Mouse (Mus musculus) testis, adult 2 months (tissue): ENCODE data around the gene Usp38. TPM values are rescaled to one million over a fixed set of nuclear protein-coding genes. Genes with fewer than 3 reads are reported as not detected.

ENCODE experiments used
- H3K27ac ChIP-seq: fragments of 200-500 bp; 2 replicates; pipeline ENCODE4 v1.5.1; 2012; ENCODE audit warnings: low read depth, low read length; ENCODE audit not compliant: control insufficient read depth, insufficient read depth
- H3K27me3 ChIP-seq: fragments of 200-500 bp; 2 replicates; pipeline ENCODE4 v1.6.1; 2012; ENCODE audit warnings: mild to moderate bottlenecking, low read length, moderate library complexity; ENCODE audit not compliant: control insufficient read depth, insufficient read depth
- H3K36me3 ChIP-seq: fragments of 200-500 bp; 2 replicates; pipeline ENCODE4 v1.6.1; 2012; ENCODE audit warnings: mild to moderate bottlenecking, low read length; ENCODE audit not compliant: control insufficient read depth, insufficient read depth
- H3K4me1 ChIP-seq: fragments of 200-500 bp; 2 replicates; pipeline ENCODE4 v1.6.1; 2012; ENCODE audit warnings: low read length; ENCODE audit not compliant: control insufficient read depth, insufficient read depth
- H3K4me3 ChIP-seq: fragments of 200-500 bp; 2 replicates; pipeline ENCODE4 v1.5.1; 2012; ENCODE audit warnings: low read depth, mild to moderate bottlenecking, low read length, moderate library complexity, mixed read lengths; ENCODE audit not compliant: control insufficient read depth
- CTCF ChIP-seq: fragments of 200-500 bp; IDR thresholded peaks from 2 replicates; pipeline ENCODE4 v1.5.1; 2012; ENCODE audit warnings: low read depth, mild to moderate bottlenecking, inconsistent platforms, low read length, moderate library complexity; ENCODE audit not compliant: control insufficient read depth, insufficient read depth, insufficient replicate concordance
- POLR2A ChIP-seq: fragments of 200-500 bp; IDR thresholded peaks from 2 replicates; pipeline ENCODE4 v1.6.1; 2012; ENCODE audit warnings: low read depth, mild to moderate bottlenecking, inconsistent platforms, low read length, moderate library complexity; ENCODE audit not compliant: control insufficient read depth
- polyA plus RNA-seq: library from polyadenylated mRNA; depleted of rRNA; stranded (reverse); fragments of >200 nt; gene quantifications from 2 replicates; pipeline ENCODE4 v1.2.3, GENCODE M21; 2012

Usp38 gene
- polyA plus RNA-seq, 1 experiment, result 8.1 TPM

GRCm38 (mm10) chr8:80980063-80980462, 34.7 kb downstream of the Usp38 start:
- TF ChIP-seq POLR2A (no peak), CTCF (no peak)
- no peaks in the 10 kb centered on the region; the same call in 1 of the 2 replicates for H3K36me3 ChIP-seq
- H3K27ac ChIP-seq, result no peak overlapping the region
- no peaks in the 10 kb centered on the region for H3K27me3 ChIP-seq
- H3K4me1 ChIP-seq, result no peaks in the 10 kb centered on the region; the same call in 1 of the 2 replicates
- H3K4me3 ChIP-seq, result no peak overlapping the region

GRCm38 (mm10) chr8:80977231-80977630, 37.5 kb downstream of the Usp38 start:
- H3K27me3 ChIP-seq, result no peaks in the 10 kb centered on the region
- H3K27ac ChIP-seq, result 0 out of 2 replicates have a peak overlapping the region, but pooled peaks have one; percentile 21
- no peak overlapping the region for H3K4me3 ChIP-seq
- H3K4me1 ChIP-seq, result no peaks in the 10 kb centered on the region; the same call in 1 of the 2 replicates
- TF ChIP-seq CTCF (no peak), POLR2A (no peak)
- H3K36me3 ChIP-seq, result no peaks in the 10 kb centered on the region

GRCm38 (mm10) chr8:80971150-80971549, 43.6 kb downstream of the Usp38 start:
- Histone ChIP-seq H3K27ac (no peak overlapping the region), H3K4me3 (no peak overlapping the region), H3K4me1 (no peaks in the 10 kb centered on the region), H3K27me3 (no peaks in the 10 kb centered on the region), H3K36me3 (no peaks in the 10 kb centered on the region)
- TF ChIP-seq POLR2A (no peak), CTCF (no peak)

GRCm38 (mm10) chr8:80970000-80970685, 44.6 kb downstream of the Usp38 start:
- no peak overlapping the region for H3K27ac ChIP-seq
- TF ChIP-seq POLR2A (no peak), CTCF (no peak)

GRCm38 (mm10) chr8:80969423-80969822, 45.3 kb downstream of the Usp38 start:
- Histone ChIP-seq H3K4me3 (no peak overlapping the region), H3K27me3 (no peaks in the 10 kb centered on the region), H3K27ac (no peak overlapping the region), H3K4me1 (no peaks in the 10 kb centered on the region), H3K36me3 (no peaks in the 10 kb centered on the region)
- no peak for TF ChIP-seq CTCF
- TF ChIP-seq POLR2A, result no peak

More at GRCm38 (mm10) chr8:80970000-80970685, 44.6 kb downstream of the Usp38 start:
- Histone ChIP-seq H3K36me3 (no peaks in the 10 kb centered on the region), H3K27me3 (no peaks in the 10 kb centered on the region), H3K4me3 (no peak overlapping the region), H3K4me1 (no peaks in the 10 kb centered on the region)

- TF ChIP-seq CTCF (no peak), POLR2A (no peak)
- no peak overlapping the region for H3K4me3 ChIP-seq
- H3K36me3 ChIP-seq, result no peaks in the 10 kb centered on the region
- no peaks in the 10 kb centered on the region for H3K4me1 ChIP-seq
- H3K27me3 ChIP-seq, result no peaks in the 10 kb centered on the region
- no peak overlapping the region for H3K27ac ChIP-seq
These were observed 51.6 kb downstream of the Usp38 start for GRCm38 (mm10) chr8:80963095-80963494.

GRCm38 (mm10) chr8:80962592-80962983, 52.1 kb downstream of the Usp38 start:
- TF ChIP-seq POLR2A (no peak), CTCF (no peak)
- H3K27me3 ChIP-seq, result no peaks in the 10 kb centered on the region
- H3K27ac ChIP-seq, result no peak overlapping the region

More at GRCm38 (mm10) chr8:80962592-80962983, 52.1 kb downstream of the Usp38 start:
- H3K36me3 ChIP-seq, result no peaks in the 10 kb centered on the region
- H3K4me3 ChIP-seq, result no peak overlapping the region
- H3K4me1 ChIP-seq, result no peaks in the 10 kb centered on the region
